Mouse (Mus musculus) heart, embryonic 16.5 days (tissue): Measurements from ENCODE around the gene 3110082I17Rik. TPM values are rescaled to one million over a fixed set of nuclear protein-coding genes. Genes with fewer than 3 reads are reported as not detected.
A peak's percentile ranks its signal among the peaks of the same experiment; 100 is the strongest.

Experiments used
- ATAC-seq: fragments of 200-750 bp; cut with Nextera tagmentation; replicated peaks from 2 replicates; pipeline ENCODE4 v1.8.0; 2017; ENCODE audit warnings: moderate number of reproducible peaks; ENCODE audit not compliant: insufficient read depth, low FRiP score; ENCODE audit errors: extremely low read depth
- H3K27ac ChIP-seq: fragments of 300-500 bp; sonication (generic); 2 replicates; pipeline ENCODE4 v1.5.1; 2014; ENCODE audit warnings: mild to moderate bottlenecking, low read length, control low read depth, moderate library complexity
- H3K27me3 ChIP-seq: fragments of 300-500 bp; sonication (generic); 2 replicates; pipeline ENCODE4 v1.6.1; 2014; ENCODE audit warnings: low read length, mixed read lengths; ENCODE audit not compliant: control insufficient read depth, insufficient read depth
- H3K36me3 ChIP-seq: fragments of 300-500 bp; sonication (generic); 2 replicates; pipeline ENCODE4 v1.6.1; 2014; ENCODE audit not compliant: control insufficient read depth, insufficient read depth
- H3K4me1 ChIP-seq: fragments of 300-500 bp; sonication (generic); 2 replicates; pipeline ENCODE4 v1.6.1; 2014; ENCODE audit warnings: low read length, mixed read lengths; ENCODE audit not compliant: control insufficient read depth, insufficient read depth
- H3K4me2 ChIP-seq: fragments of 300-500 bp; sonication (generic); 2 replicates; pipeline ENCODE4 v1.6.1; 2014; ENCODE audit warnings: low read depth, mild to moderate bottlenecking, control low read depth, low read length
- H3K4me3 ChIP-seq: fragments of 300-500 bp; sonication (generic); 2 replicates; pipeline ENCODE4 v1.5.1; 2014; ENCODE audit warnings: mild to moderate bottlenecking, control low read depth, low read length
- H3K9ac ChIP-seq: fragments of 300-500 bp; sonication (generic); 2 replicates; pipeline ENCODE4 v1.6.1; 2014; ENCODE audit warnings: low read length, control low read depth
- H3K9me3 ChIP-seq: fragments of 300-500 bp; sonication (generic); replicated peaks from 2 replicates; pipeline ENCODE4 v1.6.1; 2016; ENCODE audit warnings: low read length; ENCODE audit not compliant: control insufficient read depth
- WGBS: fragments of 180-500 bp; shearing (Covaris S2); extraction: QIAGEN DNeasy Blood & Tissue Kit; methylation state at CpG from one replicate; pipeline ENCODE4 v1.1.7; 2014; 5-methylcytosine and 5-hydroxymethylcytosine counted together
- polyA plus RNA-seq: library from polyadenylated mRNA; unstranded; fragments of >200 nt; fragmentation: Nextera tagmentation; extraction: Ambion mirVana; gene quantifications from 2 replicates; pipeline ENCODE4 v1.2.1, GENCODE M21; 2015

The 3110082I17Rik gene
- polyA plus RNA-seq, 1 experiment from 2014 or later: 17.2 TPM

DNA sequence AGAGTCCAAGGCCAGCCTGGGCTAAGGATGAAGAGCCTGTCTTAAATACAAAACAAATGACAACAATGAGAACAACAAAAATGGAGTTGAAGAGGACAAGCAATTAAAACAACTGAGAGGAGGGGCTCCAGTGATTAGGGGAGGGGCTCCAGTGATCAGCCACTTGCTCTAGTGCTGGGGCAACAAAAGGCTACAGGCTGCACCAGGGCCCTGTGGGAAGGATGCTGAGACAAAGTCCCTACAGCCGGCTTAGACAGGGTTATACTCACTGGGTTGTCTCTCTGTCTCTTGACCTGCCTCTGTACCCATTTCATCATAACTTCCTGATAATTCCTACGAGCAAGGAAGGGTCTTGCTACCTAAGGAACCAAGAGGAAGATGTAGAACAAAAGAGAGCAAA lies 42.2 kb downstream of the 3110082I17Rik start:
- H3K4me3 ChIP-seq: no peak overlapping the region
- peak overlapping the region; percentile 67 for H3K27ac ChIP-seq
- 0 out of 2 replicates have a peak, but pooled peaks cover 2% of the 10 kb centered on the region for H3K27me3 ChIP-seq
- ATAC-seq: no peak
- peaks cover 25% of the 10 kb centered on the region for H3K4me1 ChIP-seq
- peaks cover 5% of the 10 kb centered on the region; the same call in 1 of the 2 replicates for H3K9me3 ChIP-seq
- 47% methylated on average over 2 of the region's 2 CpGs for WGBS
- H3K36me3 ChIP-seq: no peaks in the 10 kb centered on the region
- peak overlapping the region; percentile 33; the same call in 1 of the 2 replicates for H3K4me2 ChIP-seq
- no peak overlapping the region; the same call in 1 of the 2 replicates for H3K9ac ChIP-seq

DNA sequence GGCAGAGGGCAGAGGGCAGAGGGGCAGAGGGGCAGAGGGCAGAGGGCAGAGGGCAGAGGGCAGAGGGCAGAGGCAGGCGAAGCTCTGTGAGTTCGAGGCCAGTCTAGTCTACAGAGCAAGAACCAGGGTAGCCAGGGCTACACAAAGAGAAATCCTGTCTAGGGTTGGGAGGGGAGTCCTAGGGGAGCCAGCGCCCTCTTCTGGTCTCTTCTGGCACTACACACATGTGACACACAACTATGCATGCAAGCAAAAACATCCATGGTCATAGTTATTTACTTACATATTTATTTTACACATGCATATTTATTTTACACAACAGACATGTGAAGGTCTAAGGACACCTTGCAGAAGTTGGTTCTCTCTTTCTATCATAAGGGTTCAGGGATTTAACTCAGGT lies 42.8 kb downstream of the 3110082I17Rik start:
- Histone ChIP-seq H3K27me3 (0 out of 2 replicates have a peak, but pooled peaks cover 2% of the 10 kb centered on the region), H3K9ac (no peak overlapping the region), H3K27ac (no peak overlapping the region), H3K9me3 (peaks cover 5% of the 10 kb centered on the region; the same call in 1 of the 2 replicates), H3K4me3 (no peak overlapping the region), H3K4me1 (peaks cover 19% of the 10 kb centered on the region), H3K4me2 (no peak overlapping the region), H3K36me3 (no peaks in the 10 kb centered on the region)
- no peak for ATAC-seq
- WGBS: 81% methylated on average over 3 of the region's 3 CpGs

DNA sequence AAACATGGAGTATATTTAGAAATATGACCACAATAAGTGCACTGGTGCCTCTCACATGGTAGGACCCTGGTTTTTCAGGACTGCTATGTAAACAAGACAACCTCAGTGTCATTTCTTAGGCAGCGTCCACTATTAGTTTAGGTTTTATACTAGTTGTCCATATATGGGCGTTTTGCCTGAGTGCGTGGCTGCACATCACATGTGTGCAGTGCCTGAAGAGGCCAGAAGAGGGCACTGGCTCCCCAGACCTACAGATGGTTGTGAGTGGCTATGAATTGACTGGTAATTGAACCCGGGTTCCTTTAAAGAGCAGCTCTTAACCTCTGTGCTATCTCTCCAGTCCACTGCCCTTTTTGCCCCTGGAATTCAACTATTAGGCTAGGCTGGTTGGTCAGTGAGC lies 43.4 kb downstream of the 3110082I17Rik start:
- 92% methylated on average over 4 of the region's 4 CpGs for WGBS
- H3K27me3 ChIP-seq: 0 out of 2 replicates have a peak, but pooled peaks cover 2% of the 10 kb centered on the region
- no peaks in the 10 kb centered on the region for H3K36me3 ChIP-seq
- no peak for ATAC-seq
- H3K4me3 ChIP-seq: no peak overlapping the region
- H3K4me2 ChIP-seq: no peak overlapping the region
- H3K9me3 ChIP-seq: peaks cover 5% of the 10 kb centered on the region; the same call in 1 of the 2 replicates
- H3K4me1 ChIP-seq: peaks cover 19% of the 10 kb centered on the region
- no peak overlapping the region for H3K27ac ChIP-seq
- no peak overlapping the region for H3K9ac ChIP-seq

DNA sequence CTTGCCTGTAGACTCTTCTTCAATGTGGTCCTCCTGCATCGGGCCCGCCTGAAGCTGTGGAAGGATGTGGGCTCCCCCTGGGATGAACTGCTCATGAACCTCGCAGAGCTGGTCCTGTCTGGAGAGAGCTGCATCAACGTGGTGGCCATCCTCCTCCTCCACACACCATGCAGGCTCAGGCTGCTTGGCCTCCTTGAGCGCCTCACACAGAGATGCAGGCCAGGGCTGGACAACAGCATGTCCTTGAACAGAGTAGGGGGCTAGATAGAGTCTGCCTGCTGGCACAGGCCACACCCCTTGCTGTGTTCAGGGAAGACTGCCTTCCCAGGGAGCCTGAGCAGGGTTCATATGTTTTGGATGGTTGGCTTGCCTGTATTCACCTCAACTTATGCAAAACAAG lies 45.3 kb downstream of the 3110082I17Rik start:
- ATAC-seq: no peak
- Histone ChIP-seq H3K4me3 (no peak overlapping the region), H3K4me2 (no peak overlapping the region), H3K27me3 (0 out of 2 replicates have a peak, but pooled peaks cover 2% of the 10 kb centered on the region), H3K9ac (no peak overlapping the region), H3K36me3 (no peaks in the 10 kb centered on the region), H3K9me3 (peaks cover 5% of the 10 kb centered on the region; the same call in 1 of the 2 replicates), H3K4me1 (peaks cover 17% of the 10 kb centered on the region), H3K27ac (no peak overlapping the region)
- 90% methylated on average over 5 of the region's 5 CpGs for WGBS

DNA sequence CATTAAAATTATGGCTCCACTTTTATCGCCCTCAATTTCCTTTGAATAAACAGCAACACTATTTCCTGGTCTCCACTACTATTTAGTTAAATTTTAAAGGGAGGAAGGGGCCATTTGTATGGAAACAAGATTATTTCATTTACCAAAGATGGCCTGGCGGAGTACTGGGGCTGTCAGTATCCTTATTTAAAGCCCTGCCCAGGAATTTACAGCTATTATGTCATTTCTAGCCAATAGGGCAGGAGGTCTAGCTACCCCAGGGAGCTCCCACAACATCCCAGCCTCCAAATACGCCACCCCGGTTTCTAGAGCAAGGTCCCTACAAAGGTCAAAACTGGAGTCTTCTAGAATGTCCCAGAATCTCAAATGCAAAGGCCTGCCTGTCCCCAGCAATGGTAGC lies 46.8 kb downstream of the 3110082I17Rik start:
- no peak overlapping the region for H3K4me3 ChIP-seq
- no peak overlapping the region for H3K27ac ChIP-seq
- no peaks in the 10 kb centered on the region for H3K36me3 ChIP-seq
- H3K9ac ChIP-seq: no peak overlapping the region
- 80% methylated on average over 4 of the region's 4 CpGs for WGBS
- peaks cover 15% of the 10 kb centered on the region for H3K4me1 ChIP-seq
- ATAC-seq: no peak
- 0 out of 2 replicates have a peak, but pooled peaks cover 2% of the 10 kb centered on the region for H3K27me3 ChIP-seq
- H3K4me2 ChIP-seq: no peak overlapping the region
- H3K9me3 ChIP-seq: peaks cover 5% of the 10 kb centered on the region; the same call in 1 of the 2 replicates

DNA sequence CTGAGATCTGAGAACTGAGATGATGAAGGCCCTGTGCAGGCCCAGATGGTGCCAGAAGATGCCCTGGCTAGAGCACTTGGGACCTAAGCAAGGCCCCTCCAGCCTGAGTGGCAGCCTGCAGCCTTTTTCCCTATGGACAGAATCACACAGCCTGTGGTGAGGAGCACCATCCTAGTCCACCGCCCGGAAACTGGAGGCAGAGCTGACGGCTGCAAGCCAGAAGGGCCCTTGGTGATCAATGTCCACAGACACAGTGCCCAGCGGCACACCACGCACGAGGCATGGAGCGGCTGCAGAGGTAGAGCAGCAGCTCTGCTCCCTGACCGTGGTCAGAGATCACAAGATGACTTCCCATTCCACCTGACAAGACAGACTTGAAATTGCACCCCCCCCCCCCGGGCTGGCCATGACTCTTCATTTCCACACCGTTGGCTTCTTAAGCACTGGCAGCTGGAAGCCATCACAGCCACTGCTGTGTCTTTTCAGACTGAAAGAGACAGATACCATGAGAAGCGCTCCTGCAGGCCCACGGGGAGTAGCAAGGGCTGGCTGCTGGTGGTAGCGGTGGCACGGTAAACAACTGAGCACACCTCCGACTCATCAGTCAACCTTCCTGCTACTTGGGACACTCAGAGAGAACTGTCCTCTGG lies 48.5 kb downstream of the 3110082I17Rik start:
- no peak for ATAC-seq
- no peak overlapping the region for H3K27ac ChIP-seq
- H3K27me3 ChIP-seq: 0 out of 2 replicates have a peak, but pooled peaks cover 2% of the 10 kb centered on the region
- no peak overlapping the region for H3K4me3 ChIP-seq
- 70% methylated on average over 15 of the region's 15 CpGs for WGBS
- H3K4me1 ChIP-seq: peaks cover 9% of the 10 kb centered on the region
- no peaks in the 10 kb centered on the region for H3K9me3 ChIP-seq
- H3K4me2 ChIP-seq: no peak overlapping the region
- no peaks in the 10 kb centered on the region for H3K36me3 ChIP-seq
- no peak overlapping the region for H3K9ac ChIP-seq

DNA sequence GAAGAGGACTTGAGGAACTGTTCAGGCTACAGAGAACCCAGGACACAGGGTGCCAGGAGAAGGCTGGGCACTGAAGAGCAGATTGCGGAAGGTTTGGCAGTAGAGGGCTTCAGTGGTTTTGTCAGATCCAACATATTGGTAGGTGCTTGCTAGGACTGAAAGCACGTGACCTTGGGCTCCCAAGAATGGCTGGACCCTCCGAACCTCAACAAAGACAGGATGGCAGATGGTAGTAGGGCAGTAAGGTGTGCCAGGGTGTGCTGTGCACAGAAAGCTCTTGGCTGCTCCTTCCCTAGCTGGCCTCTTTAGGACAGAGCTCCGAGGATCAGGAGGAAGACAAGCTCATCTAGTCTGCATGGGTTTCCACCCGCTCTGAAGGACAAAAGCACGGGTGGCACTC lies 49.2 kb downstream of the 3110082I17Rik start:
- Histone ChIP-seq H3K27ac (no peak overlapping the region), H3K27me3 (0 out of 2 replicates have a peak, but pooled peaks cover 2% of the 10 kb centered on the region), H3K4me3 (no peak overlapping the region), H3K36me3 (no peaks in the 10 kb centered on the region), H3K4me1 (peaks cover 9% of the 10 kb centered on the region), H3K9me3 (no peaks in the 10 kb centered on the region), H3K9ac (no peak overlapping the region), H3K4me2 (no peak overlapping the region)
- WGBS: 88% methylated on average over 6 of the region's 6 CpGs
- ATAC-seq: no peak

DNA sequence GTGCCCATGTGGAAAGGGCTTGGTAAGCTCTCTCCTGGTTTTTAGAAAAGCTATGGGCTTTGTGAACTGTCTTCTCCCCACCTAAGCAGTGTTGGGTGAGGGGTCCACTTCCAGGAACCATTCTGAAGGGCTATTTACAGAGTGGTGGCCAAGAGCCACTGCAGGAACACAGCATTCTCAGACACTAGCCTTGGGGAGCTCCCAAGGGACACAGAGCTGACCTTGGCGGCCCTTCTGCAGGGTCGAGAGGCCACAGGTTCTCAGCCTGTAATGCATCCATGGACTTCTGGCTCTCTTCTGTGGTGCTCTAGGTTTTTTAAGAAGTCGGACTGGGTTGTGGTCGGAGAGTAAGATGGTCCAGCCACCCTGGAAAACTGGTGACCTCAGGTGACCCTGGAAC lies 50.3 kb downstream of the 3110082I17Rik start:
- no peak for ATAC-seq
- no peak overlapping the region; the same call in 1 of the 2 replicates for H3K27ac ChIP-seq
- 80% methylated on average over 4 of the region's 4 CpGs for WGBS

DNA sequence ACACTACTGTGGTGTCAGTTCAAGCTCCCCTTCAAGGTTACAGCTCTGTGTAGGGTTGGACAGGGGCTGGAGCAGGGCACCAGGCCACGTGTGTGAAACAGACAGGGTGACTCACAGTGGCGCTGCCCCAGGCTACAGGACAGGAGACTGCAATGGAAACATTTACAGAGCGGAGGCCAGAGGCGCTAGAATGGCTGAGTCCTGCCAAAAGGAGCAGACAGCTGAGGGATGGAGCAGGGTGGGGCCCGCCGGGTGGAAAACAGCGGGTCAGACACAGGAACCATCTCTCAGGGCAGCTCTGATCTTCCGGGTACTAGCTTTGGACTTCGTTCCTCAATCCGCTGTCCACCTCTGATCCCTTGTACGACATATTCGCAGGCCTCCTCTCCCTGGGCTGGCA lies 50.9 kb downstream of the 3110082I17Rik start:
- H3K36me3 ChIP-seq: no peaks in the 10 kb centered on the region
- no peaks in the 10 kb centered on the region for H3K9me3 ChIP-seq
- ATAC-seq: peak; percentile 77
- no peak overlapping the region for H3K4me2 ChIP-seq
- H3K9ac ChIP-seq: no peak overlapping the region
- H3K4me1 ChIP-seq: peaks cover 15% of the 10 kb centered on the region
- 57% methylated on average over 12 of the region's 12 CpGs for WGBS
- H3K27me3 ChIP-seq: 0 out of 2 replicates have a peak, but pooled peaks cover 2% of the 10 kb centered on the region
- no peak overlapping the region for H3K4me3 ChIP-seq
- H3K27ac ChIP-seq: peak overlapping the region; percentile 35; the same call in 1 of the 2 replicates

More for the DNA sequence above, 50.3 kb downstream of the 3110082I17Rik start:
- no peak overlapping the region for H3K9ac ChIP-seq
- H3K27me3 ChIP-seq: 0 out of 2 replicates have a peak, but pooled peaks cover 2% of the 10 kb centered on the region
- H3K4me2 ChIP-seq: no peak overlapping the region
- H3K9me3 ChIP-seq: no peaks in the 10 kb centered on the region
- H3K4me1 ChIP-seq: peaks cover 13% of the 10 kb centered on the region
- H3K36me3 ChIP-seq: no peaks in the 10 kb centered on the region
- no peak overlapping the region for H3K4me3 ChIP-seq
